Mouse (Mus musculus) adipocyte (in vitro differentiated cells): Measurements from ENCODE around the gene Pds5b.
"Not testable (repeated sequence)": the region's sequence is repeated elsewhere in the genome, so short reads cannot be mapped to it uniquely, and the experiment has no call there.

Experiments
- DNase-seq: peaks from one replicate; pipeline ENCODE4 v3.0.0-alpha.2; 2016; ENCODE audit warnings: low spot score

Pds5b gene

GRCm38 (mm10) chr5:150673153-150673835 lies at the start of gene Pds5b:
Gene Pds5b, plus strand, starts transcription at chr5:150673739.
- peak; percentile 97 for DNase-seq

- DNase-seq: no peak
Measured at GRCm38 (mm10) chr5:150625528-150625927, 48.0 kb upstream of the Pds5b start.

- DNase-seq: no peak
Measured at GRCm38 (mm10) chr5:150629272-150629671, 44.3 kb upstream of the Pds5b start.

- peak; percentile 75 for DNase-seq
Measured at GRCm38 (mm10) chr5:150629692-150630091, 43.8 kb upstream of the Pds5b start.

GRCm38 (mm10) chr5:150641440-150641839 lies 32.1 kb upstream of the Pds5b start:
- DNase-seq: no peak

- DNase-seq: not testable (repeated sequence)
Measured at GRCm38 (mm10) chr5:150643390-150643789, 30.1 kb upstream of the Pds5b start.

GRCm38 (mm10) chr5:150644926-150645325 lies 28.6 kb upstream of the Pds5b start:
- DNase-seq: no peak

- no peak for DNase-seq
Measured at GRCm38 (mm10) chr5:150652578-150652977, 21.0 kb upstream of the Pds5b start.

GRCm38 (mm10) chr5:150654548-150654947 lies 19.0 kb upstream of the Pds5b start:
- no peak for DNase-seq

- DNase-seq: not testable (repeated sequence)
Measured at GRCm38 (mm10) chr5:150659425-150659824, 14.1 kb upstream of the Pds5b start.

GRCm38 (mm10) chr5:150660296-150660695 lies 13.2 kb upstream of the Pds5b start:
- DNase-seq: not testable (repeated sequence)

GRCm38 (mm10) chr5:150663926-150664325 lies 9.6 kb upstream of the Pds5b start:
- not testable (repeated sequence) for DNase-seq

GRCm38 (mm10) chr5:150664794-150665131 lies 8.8 kb upstream of the Pds5b start:
- peak; percentile 79 for DNase-seq

GRCm38 (mm10) chr5:150665132-150665954 lies 8.2 kb upstream of the Pds5b start:
- peak; percentile 100 for DNase-seq

GRCm38 (mm10) chr5:150666133-150666739 lies 7.3 kb upstream of the Pds5b start, which contains the start of gene N4bp2l2:
Gene N4bp2l2, minus strand, starts transcription at chr5:150666183.
- DNase-seq: not testable (repeated sequence)

GRCm38 (mm10) chr5:150668731-150669130 lies 4.8 kb upstream of the Pds5b start:
- no peak for DNase-seq

- DNase-seq: no peak
Measured at GRCm38 (mm10) chr5:150672343-150672742, 1.2 kb upstream of the Pds5b start.

- DNase-seq: peak; percentile 41
Measured at GRCm38 (mm10) chr5:150673880-150674621, 512 bp downstream of the Pds5b start.

GRCm38 (mm10) chr5:150674866-150675265 lies 1.3 kb downstream of the Pds5b start:
- DNase-seq: no peak

GRCm38 (mm10) chr5:150682862-150683261 lies 9.3 kb downstream of the Pds5b start:
- not testable (repeated sequence) for DNase-seq

GRCm38 (mm10) chr5:150690685-150691084 lies 17.1 kb downstream of the Pds5b start:
- DNase-seq: no peak

- DNase-seq: no peak
Measured at GRCm38 (mm10) chr5:150693277-150693676, 19.7 kb downstream of the Pds5b start.
